Mouse (Mus musculus) stomach, embryonic 15.5 days (tissue): Measurements from ENCODE around the gene Sertad4. TPM values are rescaled to one million over a fixed set of nuclear protein-coding genes. Genes with fewer than 3 reads are reported as not detected.
A peak's percentile ranks its signal among the peaks of the same experiment; 100 is the strongest.

Experiments used
- ATAC-seq: fragments of 200-750 bp; cut with Nextera tagmentation; 2 replicates; pipeline ENCODE4 v1.8.0; 2017; ENCODE audit warnings: low read depth, moderate number of reproducible peaks, moderate TSS enrichment; ENCODE audit not compliant: insufficient read depth, low FRiP score
- H3K27ac ChIP-seq: fragments of 300-500 bp; sonication (generic); 2 replicates; pipeline ENCODE4 v1.5.1; 2015; ENCODE audit warnings: mild to moderate bottlenecking, inconsistent platforms
- H3K27me3 ChIP-seq: fragments of 300-500 bp; sonication (generic); replicated peaks from 2 replicates; pipeline ENCODE4 v1.6.1; 2015; ENCODE audit warnings: inconsistent platforms
- H3K36me3 ChIP-seq: fragments of 300-500 bp; sonication (generic); 2 replicates; pipeline ENCODE4 v1.6.1; 2015; ENCODE audit warnings: inconsistent platforms
- H3K4me1 ChIP-seq: fragments of 300-500 bp; sonication (generic); 2 replicates; pipeline ENCODE4 v1.6.1; 2015; ENCODE audit warnings: inconsistent platforms
- H3K4me2 ChIP-seq: fragments of 300-500 bp; sonication (generic); 2 replicates; pipeline ENCODE4 v1.6.1; 2015; ENCODE audit warnings: mild to moderate bottlenecking, inconsistent platforms
- H3K4me3 ChIP-seq: fragments of 300-500 bp; sonication (generic); replicated peaks from 2 replicates; pipeline ENCODE4 v1.5.1; 2015; ENCODE audit warnings: inconsistent platforms
- H3K9ac ChIP-seq: fragments of 300-500 bp; sonication (generic); 2 replicates; pipeline ENCODE4 v1.6.1; 2015; ENCODE audit warnings: inconsistent platforms
- H3K9me3 ChIP-seq: fragments of 300-500 bp; sonication (generic); 2 replicates; pipeline ENCODE4 v1.6.1; 2016; ENCODE audit warnings: inconsistent platforms
- WGBS: fragments of 180-500 bp; shearing (Covaris S2); methylation state at CpG from one replicate; pipeline ENCODE4 v1.1.7; 2015; 5-methylcytosine and 5-hydroxymethylcytosine counted together
- polyA plus RNA-seq: library from polyadenylated mRNA; unstranded; fragments of >200 nt; fragmentation: Nextera tagmentation; extraction: Ambion mirVana; gene quantifications from 2 replicates; pipeline ENCODE4 v1.2.1, GENCODE M21; 2015

Sertad4 gene
- polyA plus RNA-seq, 1 experiment from 2014 or later = 19.3 TPM

GRCm38 (mm10) chr1:192828928-192829327 lies 26.6 kb downstream of the Sertad4 start:
- Histone ChIP-seq H3K36me3 (no peaks in the 10 kb centered on the region), H3K4me1 (peaks cover 21% of the 10 kb centered on the region), H3K4me3 (no peak overlapping the region), H3K9ac (no peak overlapping the region), H3K27ac (no peak overlapping the region; the same call in 1 of the 2 replicates), H3K9me3 (no peaks in the 10 kb centered on the region), H3K4me2 (no peak overlapping the region), H3K27me3 (peaks cover 8% of the 10 kb centered on the region; the same call in 1 of the 2 replicates)
- no peak for ATAC-seq
- WGBS = 68% methylated on average over 7 of the region's 7 CpGs

- Histone ChIP-seq H3K9me3 (no peaks in the 10 kb centered on the region), H3K4me1 (peaks cover 18% of the 10 kb centered on the region), H3K4me2 (no peak overlapping the region), H3K36me3 (no peaks in the 10 kb centered on the region), H3K27me3 (no peaks in the 10 kb centered on the region), H3K27ac (no peak overlapping the region), H3K4me3 (no peak overlapping the region), H3K9ac (no peak overlapping the region)
- no peak for ATAC-seq
Observed at GRCm38 (mm10) chr1:192827955-192828354, 27.6 kb downstream of the Sertad4 start.

DNA sequence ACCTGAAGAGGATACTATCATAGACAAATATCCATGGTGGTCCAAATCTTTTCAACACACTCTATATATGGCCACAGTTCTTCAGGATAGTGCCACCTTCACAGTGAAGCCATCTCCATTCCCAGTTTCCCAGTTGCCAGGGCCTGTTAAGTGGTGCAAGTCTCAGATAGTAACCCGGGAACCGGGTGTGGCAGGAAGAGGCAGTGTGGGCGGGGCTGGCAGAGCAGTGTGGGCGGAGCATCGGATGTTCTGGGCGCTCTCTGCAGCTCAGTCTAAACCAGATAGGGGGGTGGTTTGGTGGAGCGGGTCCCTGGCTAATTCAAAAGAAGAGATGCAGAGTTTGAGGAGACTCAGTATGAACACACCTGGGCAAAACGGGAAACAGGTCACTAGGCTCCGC lies 29.8 kb downstream of the Sertad4 start:
- H3K4me2 ChIP-seq = no peak overlapping the region
- WGBS = 32% methylated on average over 9 of the region's 9 CpGs
- no peak overlapping the region for H3K9ac ChIP-seq
- no peaks in the 10 kb centered on the region for H3K36me3 ChIP-seq
- no peak for ATAC-seq
- H3K4me3 ChIP-seq = no peak overlapping the region
- no peaks in the 10 kb centered on the region for H3K27me3 ChIP-seq
- no peaks in the 10 kb centered on the region for H3K9me3 ChIP-seq
- peaks cover 10% of the 10 kb centered on the region for H3K4me1 ChIP-seq
- no peak overlapping the region for H3K27ac ChIP-seq

DNA sequence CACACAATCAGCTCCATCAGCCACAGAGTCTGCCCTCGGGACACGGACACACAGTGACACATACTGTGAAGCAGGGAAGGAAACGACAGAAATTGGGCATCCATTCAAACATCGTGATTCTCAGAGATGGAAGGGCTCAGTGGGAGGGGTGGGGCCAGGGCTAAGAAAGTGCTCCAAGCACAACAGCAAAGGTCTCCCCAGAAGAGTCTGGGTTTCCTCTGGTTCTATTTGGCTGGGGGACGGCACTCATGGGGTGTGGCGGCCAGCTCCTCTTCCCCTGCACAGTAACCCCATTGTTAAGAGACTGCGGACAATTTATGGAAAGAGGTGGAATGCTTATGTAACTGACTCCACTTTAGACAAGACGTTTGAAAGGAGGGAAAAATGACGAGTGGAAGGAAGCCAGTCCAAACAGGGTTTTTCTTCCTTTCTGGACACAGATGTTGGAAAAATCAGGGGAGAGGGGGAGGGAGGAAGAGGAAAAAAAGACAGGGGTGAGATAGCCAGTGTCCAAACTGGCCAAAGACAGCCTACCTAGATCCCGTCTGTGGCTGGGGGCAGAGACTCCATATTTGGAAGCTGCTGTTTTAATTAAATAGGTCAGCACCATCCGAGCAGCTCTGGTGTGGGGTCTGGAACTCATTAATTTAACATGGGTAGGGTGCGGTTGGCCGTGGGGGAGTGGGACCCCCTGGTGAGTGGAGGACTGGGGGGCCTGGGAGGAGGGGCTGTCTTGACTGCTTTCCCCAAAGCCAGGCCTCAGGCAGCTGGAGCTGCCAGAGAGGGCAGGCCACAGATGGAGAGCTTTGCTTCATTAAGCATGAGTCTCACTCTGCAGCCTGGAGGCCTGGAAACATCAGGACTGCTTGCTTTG lies 32.7 kb downstream of the Sertad4 start:
- Histone ChIP-seq H3K36me3 (no peaks in the 10 kb centered on the region), H3K27ac (peak overlapping the region; percentile 87), H3K4me2 (no peak overlapping the region), H3K9me3 (no peaks in the 10 kb centered on the region), H3K4me3 (no peak overlapping the region), H3K9ac (no peak overlapping the region), H3K27me3 (no peaks in the 10 kb centered on the region), H3K4me1 (peaks cover 6% of the 10 kb centered on the region)
- ATAC-seq = peak; percentile 77
- 20% methylated on average over 13 of the region's 13 CpGs for WGBS

DNA sequence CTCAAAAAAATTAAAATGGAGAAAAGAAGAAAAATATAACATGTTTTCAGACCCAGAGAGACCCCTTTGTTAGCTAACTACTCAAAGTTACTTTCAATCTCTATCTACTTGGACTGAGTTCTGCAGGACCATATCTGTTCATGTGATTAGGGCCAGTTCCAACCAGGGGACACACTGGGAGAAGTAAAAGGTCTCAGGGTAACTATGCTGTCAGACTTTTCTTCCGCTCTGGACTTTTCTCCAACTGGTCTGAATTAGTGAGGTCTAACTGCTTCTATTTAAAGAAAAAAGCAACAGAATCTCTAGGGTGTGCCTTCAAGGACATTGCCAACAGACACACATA lies 33.3 kb downstream of the Sertad4 start:
- peak; percentile 13; the same call in 1 of the 2 replicates for ATAC-seq
- Histone ChIP-seq H3K27ac (peak overlapping the region; percentile 87), H3K9ac (no peak overlapping the region), H3K4me2 (no peak overlapping the region), H3K36me3 (no peaks in the 10 kb centered on the region), H3K27me3 (no peaks in the 10 kb centered on the region), H3K4me1 (peaks cover 6% of the 10 kb centered on the region), H3K9me3 (no peaks in the 10 kb centered on the region), H3K4me3 (no peak overlapping the region)
- 48% methylated on average over 1 of the region's 1 CpGs for WGBS

GRCm38 (mm10) chr1:192818334-192818733 lies 37.2 kb downstream of the Sertad4 start:
- ATAC-seq = no peak
- 90% methylated on average over 5 of the region's 5 CpGs for WGBS
- H3K27me3 ChIP-seq = no peaks in the 10 kb centered on the region
- no peak overlapping the region for H3K4me3 ChIP-seq
- no peaks in the 10 kb centered on the region for H3K9me3 ChIP-seq
- no peaks in the 10 kb centered on the region for H3K36me3 ChIP-seq
- no peak overlapping the region for H3K27ac ChIP-seq
- no peak overlapping the region for H3K4me2 ChIP-seq
- H3K4me1 ChIP-seq = 0 out of 2 replicates have a peak, but pooled peaks cover 5% of the 10 kb centered on the region
- H3K9ac ChIP-seq = no peak overlapping the region

- Histone ChIP-seq H3K4me2 (no peak overlapping the region), H3K4me1 (peaks cover 18% of the 10 kb centered on the region), H3K9ac (no peak overlapping the region), H3K27me3 (no peaks in the 10 kb centered on the region), H3K27ac (no peak overlapping the region), H3K4me3 (no peak overlapping the region), H3K36me3 (no peaks in the 10 kb centered on the region), H3K9me3 (no peaks in the 10 kb centered on the region)
- no peak for ATAC-seq
- 53% methylated on average over 2 of the region's 2 CpGs for WGBS
Observed at GRCm38 (mm10) chr1:192815789-192816188, 39.8 kb downstream of the Sertad4 start.

- Histone ChIP-seq H3K4me1 (peaks cover 18% of the 10 kb centered on the region), H3K36me3 (no peaks in the 10 kb centered on the region), H3K27me3 (no peaks in the 10 kb centered on the region), H3K4me2 (no peak overlapping the region), H3K9ac (no peak overlapping the region), H3K9me3 (no peaks in the 10 kb centered on the region), H3K27ac (no peak overlapping the region), H3K4me3 (no peak overlapping the region)
- no peak for ATAC-seq
- WGBS = 34% methylated on average over 3 of the region's 3 CpGs
Observed at GRCm38 (mm10) chr1:192814700-192815099, 40.9 kb downstream of the Sertad4 start.

GRCm38 (mm10) chr1:192812758-192813157 lies 42.8 kb downstream of the Sertad4 start:
- Histone ChIP-seq H3K4me3 (no peak overlapping the region), H3K9ac (no peak overlapping the region), H3K9me3 (no peaks in the 10 kb centered on the region), H3K4me2 (no peak overlapping the region), H3K27ac (no peak overlapping the region), H3K27me3 (no peaks in the 10 kb centered on the region), H3K36me3 (no peaks in the 10 kb centered on the region), H3K4me1 (peaks cover 18% of the 10 kb centered on the region)
- no peak for ATAC-seq
- 87% methylated on average over 9 of the region's 9 CpGs for WGBS

DNA sequence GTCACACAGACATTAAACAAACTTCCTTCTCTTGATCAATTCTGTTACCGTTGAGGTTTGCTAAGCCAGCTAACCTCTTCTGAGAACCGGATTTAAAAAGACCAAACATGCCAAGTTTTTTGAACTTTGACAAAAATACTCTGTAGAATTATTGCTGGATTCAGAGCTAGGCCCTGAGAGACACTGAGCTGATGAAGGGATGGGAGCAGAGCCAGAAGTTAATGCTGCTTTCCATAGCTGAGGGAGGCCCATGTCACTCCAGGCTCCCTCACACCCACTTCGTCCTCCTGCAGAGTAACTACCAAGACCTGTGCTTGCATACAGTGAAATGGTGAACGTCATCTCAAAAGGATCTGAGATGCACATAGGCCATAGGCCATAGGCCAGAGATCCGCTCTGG lies 43.3 kb downstream of the Sertad4 start:
- ATAC-seq = no peak
- Histone ChIP-seq H3K36me3 (no peaks in the 10 kb centered on the region), H3K4me2 (no peak overlapping the region), H3K27ac (peak overlapping the region; percentile 35; the same call in 1 of the 2 replicates), H3K9ac (no peak overlapping the region), H3K4me1 (peaks cover 18% of the 10 kb centered on the region), H3K27me3 (no peaks in the 10 kb centered on the region), H3K9me3 (no peaks in the 10 kb centered on the region), H3K4me3 (no peak overlapping the region)
- WGBS = 53% methylated on average over 5 of the region's 5 CpGs

GRCm38 (mm10) chr1:192806168-192807157 lies 49.1 kb downstream of the Sertad4 start:
- Histone ChIP-seq H3K4me3 (no peak overlapping the region), H3K4me1 (peaks cover 13% of the 10 kb centered on the region), H3K36me3 (no peaks in the 10 kb centered on the region), H3K4me2 (no peak overlapping the region), H3K27me3 (no peaks in the 10 kb centered on the region), H3K9ac (no peak overlapping the region), H3K9me3 (no peaks in the 10 kb centered on the region), H3K27ac (peak overlapping the region; percentile 73)
- 44% methylated on average over 9 of the region's 10 CpGs for WGBS
- peak; percentile 47 for ATAC-seq

DNA sequence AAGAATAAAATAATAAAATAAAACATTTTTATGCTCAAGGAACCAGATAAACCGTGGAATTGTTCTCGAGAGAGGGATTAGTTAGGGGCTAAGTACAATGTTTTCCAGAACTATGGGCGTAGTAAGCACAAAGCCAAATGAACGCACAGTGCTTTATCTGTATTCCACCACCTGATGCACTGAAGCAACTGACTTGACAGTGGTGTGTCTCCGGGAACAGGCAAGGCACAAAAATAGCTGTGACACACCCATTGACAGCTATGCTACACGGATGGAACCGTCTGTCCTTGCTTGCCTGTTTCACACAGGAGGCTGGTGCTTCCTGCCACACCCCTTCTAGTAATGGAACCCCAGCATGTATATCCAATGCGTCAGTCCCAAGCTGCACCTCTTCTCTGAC lies 55.2 kb downstream of the Sertad4 start:
- H3K4me1 ChIP-seq = peaks cover 26% of the 10 kb centered on the region
- ATAC-seq = peak; percentile 27; the same call in 1 of the 2 replicates
- no peaks in the 10 kb centered on the region for H3K9me3 ChIP-seq
- 78% methylated on average over 8 of the region's 8 CpGs for WGBS
- H3K36me3 ChIP-seq = no peaks in the 10 kb centered on the region
- no peak overlapping the region for H3K9ac ChIP-seq
- no peak overlapping the region for H3K4me2 ChIP-seq
- H3K27me3 ChIP-seq = no peaks in the 10 kb centered on the region
- H3K27ac ChIP-seq = no peak overlapping the region
- H3K4me3 ChIP-seq = no peak overlapping the region
